Mouse (Mus musculus) embryonic fibroblast, embryonic 13.5 days (primary cell): Measurements from ENCODE around the gene Pde10a.

Experiments used
- CTCF ChIP-seq: IDR thresholded peaks from 2 replicates; pipeline ENCODE4 v1.5.1; 2011; ENCODE audit warnings: mild to moderate bottlenecking, control low read depth, low read length, moderate library complexity, borderline replicate concordance; ENCODE audit not compliant: insufficient read depth
- POLR2A ChIP-seq: IDR thresholded peaks from 2 replicates; pipeline ENCODE4 v1.6.1; 2011; ENCODE audit warnings: low read depth, mild to moderate bottlenecking, control low read depth, low read length, moderate library complexity

- TF ChIP-seq CTCF (no peak), POLR2A (no peak)
These were observed 334.3 kb downstream of the Pde10a start for GRCm38 (mm10) chr17:8859489-8859888.
